Mouse (Mus musculus) c-Kit-positive CD71-negative TER-119-negative erythroid progenitor cells, embryonic 14.5 days (primary cell): ENCODE measurements around the gene Rsbn1l.

Source experiments
- DNase-seq: peaks from one replicate; pipeline ENCODE4 v3.0.0-alpha.2; 2013; ENCODE audit warnings: low read depth

Gene Rsbn1l

DNA sequence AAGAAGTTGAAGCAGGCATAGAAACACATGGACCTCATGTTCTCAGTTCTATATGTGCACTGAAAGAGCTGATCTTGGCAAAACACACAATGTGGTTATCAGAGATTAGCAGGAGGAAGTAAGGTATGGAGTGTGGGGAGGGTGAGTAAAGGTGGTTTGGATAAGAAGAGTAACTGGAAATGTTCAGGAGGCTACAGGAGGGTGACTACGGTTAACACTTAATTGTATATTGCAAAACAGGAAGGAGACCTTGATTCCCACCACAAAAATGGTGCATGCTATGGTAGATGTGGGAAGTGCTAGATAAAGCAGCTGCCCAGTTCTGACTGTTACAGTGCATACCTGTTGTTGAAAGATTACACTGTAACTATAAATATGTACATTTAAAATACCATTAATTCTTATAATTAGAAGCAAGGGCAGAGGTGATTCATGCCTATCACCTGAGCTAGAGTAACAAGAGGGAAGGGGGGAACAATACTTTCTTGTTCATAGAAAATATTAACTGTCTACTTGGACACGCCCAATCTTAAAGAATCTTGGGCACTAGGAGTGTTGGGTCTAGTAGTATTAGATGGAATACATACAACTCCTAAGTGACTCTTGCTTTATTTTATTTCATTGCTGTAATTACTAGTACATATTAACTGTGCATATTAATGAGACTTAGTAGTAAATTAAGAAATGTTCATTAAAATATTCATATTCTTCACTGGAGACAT is 58.6 kb downstream of the Rsbn1l start:
- peak; percentile 37 for DNase-seq

DNA sequence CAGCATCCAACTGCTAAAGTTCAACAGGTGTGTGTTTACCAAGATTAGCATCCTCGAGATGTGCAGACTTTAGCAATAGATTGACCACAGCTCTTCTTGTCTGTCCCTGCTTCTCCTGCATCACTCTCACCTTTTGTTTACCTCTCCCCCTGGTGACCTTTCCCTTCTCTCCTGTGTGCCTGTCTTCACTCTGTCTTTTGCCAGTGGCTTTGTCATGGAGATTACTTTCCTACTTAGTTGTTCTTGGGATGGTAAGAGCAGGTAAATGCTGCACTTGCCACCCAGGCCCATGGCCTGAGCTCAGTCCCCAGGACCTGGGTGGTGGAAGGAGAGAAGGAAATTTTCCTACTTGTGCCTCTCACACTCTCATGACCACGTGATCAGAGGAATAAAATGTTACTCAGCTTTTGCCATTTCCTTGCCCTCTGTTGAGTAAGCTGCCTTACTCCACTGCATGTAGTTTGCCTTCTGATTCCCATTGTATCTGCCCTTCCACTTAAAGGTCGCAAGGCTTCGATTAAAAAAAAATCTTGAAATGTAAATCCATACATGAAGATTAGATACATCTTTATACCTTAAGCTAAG is 72.1 kb downstream of the Rsbn1l start:
- no peak for DNase-seq

- DNase-seq = peak; percentile 97
Measured at GRCm38 (mm10) chr5:20881915-20882800, 74.0 kb downstream of the Rsbn1l start, which contains the start of the genes Phtf2 and Tmem60. TSS of gene Phtf2 (minus strand) at chr5:20882124. TSS of gene Tmem60 (plus strand) at chr5:20882191.

GRCm38 (mm10) chr5:20880797-20881775 is 75.1 kb downstream of the Rsbn1l start:
- no peak for DNase-seq

GRCm38 (mm10) chr5:20880386-20880785 is 75.8 kb downstream of the Rsbn1l start:
- no peak for DNase-seq

DNA sequence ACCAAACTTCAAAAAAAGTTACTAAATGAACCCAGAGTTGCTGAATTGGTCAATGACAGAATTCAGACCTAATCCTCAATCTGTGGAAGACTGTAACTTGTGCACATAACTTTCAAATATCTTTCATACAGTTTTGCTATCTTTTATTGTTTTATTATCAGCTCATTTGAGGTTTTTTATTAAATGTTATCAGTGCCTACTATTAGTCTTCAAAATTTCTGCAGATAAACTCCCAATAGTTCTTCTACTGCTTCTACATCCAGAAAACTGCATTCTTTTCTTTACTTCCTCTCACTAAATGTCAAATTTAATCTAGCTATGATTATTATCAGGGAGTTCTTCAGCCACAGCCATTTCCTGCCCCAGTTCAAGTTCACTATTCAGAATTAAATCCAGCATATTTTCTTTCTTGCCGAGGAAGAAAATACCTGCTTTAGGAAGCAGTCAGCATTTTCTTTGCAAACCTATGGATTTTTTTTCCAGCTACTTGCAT is 79.2 kb downstream of the Rsbn1l start:
- no peak for DNase-seq

GRCm38 (mm10) chr5:20873146-20873545 is 83.1 kb downstream of the Rsbn1l start:
- DNase-seq = no peak

DNA sequence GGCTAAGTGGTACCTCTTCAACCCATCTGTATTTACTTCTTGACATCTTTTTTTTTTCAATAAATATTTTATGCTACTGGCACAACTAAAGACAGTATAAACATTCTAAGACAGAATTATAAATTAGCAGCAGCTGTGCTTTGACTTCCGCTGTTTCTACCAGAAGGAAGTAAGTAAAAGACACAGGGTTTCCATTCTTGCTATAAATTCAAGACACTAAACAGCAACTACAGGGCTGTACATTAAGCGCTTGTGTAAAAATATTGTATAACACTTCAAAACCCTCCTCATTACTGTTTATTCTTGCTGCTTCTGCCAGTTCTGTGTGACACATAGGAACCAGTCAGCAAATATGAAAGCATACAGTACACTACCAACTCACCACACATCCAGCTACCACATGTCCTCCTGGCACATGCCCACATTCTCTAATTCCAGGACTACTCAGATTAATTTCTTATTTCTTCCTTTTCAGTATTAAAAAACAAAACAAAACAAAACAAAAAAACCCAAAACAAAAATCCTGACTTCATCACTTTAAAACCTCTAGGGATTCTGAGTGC is 90.9 kb downstream of the Rsbn1l start:
- DNase-seq = no peak

GRCm38 (mm10) chr5:20864216-20864969 is 91.8 kb downstream of the Rsbn1l start:
- DNase-seq = no peak

- DNase-seq = no peak
Measured at GRCm38 (mm10) chr5:20861901-20862300, 94.3 kb downstream of the Rsbn1l start.

GRCm38 (mm10) chr5:20860565-20860964 is 95.6 kb downstream of the Rsbn1l start:
- DNase-seq = no peak

DNA sequence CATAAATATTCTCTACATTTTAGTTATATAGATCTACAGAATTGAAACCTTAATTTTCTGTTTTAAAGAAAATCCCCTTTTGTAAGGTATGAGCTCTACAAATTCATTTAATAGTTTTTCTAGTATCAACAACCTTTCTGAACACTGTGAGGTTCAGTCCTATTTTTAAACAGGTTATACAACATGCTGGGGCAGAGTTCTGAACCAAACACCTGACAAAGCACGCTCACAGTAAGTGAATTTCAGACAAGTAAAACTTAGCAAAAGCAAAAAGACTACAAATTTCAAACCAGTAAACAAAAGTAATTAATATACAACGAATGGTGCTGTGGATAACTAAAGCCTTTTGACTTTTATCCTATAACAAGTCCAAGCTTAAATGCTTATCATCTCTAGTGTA is 97.8 kb downstream of the Rsbn1l start:
- DNase-seq = no peak

GRCm38 (mm10) chr5:20855066-20855465 is 101.1 kb downstream of the Rsbn1l start:
- no peak for DNase-seq

DNA sequence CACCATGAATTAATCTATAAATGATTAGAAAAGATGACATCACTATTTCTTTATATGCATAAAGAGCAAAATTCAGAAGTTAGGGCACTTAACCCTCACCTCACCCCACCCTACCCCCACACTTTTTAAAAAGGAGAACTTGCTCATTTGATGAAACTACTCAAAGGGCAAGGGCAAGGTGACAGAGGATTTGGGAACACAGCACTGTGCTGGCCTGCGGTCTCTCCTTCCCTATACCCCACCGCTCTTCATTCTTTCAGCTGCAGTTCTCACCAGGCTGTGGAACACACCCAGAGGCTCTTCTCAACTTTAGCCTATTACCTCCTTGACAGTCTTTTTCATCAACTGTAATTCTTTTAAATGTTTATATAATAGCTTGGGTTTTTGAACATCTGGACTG is 109.2 kb downstream of the Rsbn1l start:
- DNase-seq = no peak

GRCm38 (mm10) chr5:20843816-20844215 is 112.4 kb downstream of the Rsbn1l start:
- DNase-seq = no peak

DNA sequence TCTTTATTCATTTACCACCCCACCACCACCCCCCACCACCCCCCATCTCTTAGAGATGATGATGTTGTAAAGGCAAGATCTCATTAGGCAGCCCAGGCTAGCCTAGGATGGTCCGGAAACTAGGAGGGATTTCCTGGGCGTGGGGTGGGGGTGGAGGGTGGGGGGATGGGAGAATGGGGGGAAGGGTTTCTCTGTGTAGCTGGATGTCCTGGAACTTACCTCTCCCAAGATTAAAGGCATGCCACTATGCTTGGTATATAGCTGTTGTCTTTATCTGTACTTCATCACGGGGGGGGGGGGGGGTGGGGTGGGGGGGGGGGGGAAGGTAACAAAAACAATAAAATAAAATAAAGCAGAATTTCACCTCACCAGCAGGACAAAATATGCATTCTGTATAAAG is 112.8 kb downstream of the Rsbn1l start:
- DNase-seq = no peak
